Mouse (Mus musculus): Measurements from ENCODE around the gene Gm49384. TPM values are rescaled to one million over a fixed set of nuclear protein-coding genes. Genes with fewer than 3 reads are reported as not detected.
"Not testable (repeated sequence)": the region's sequence is repeated elsewhere in the genome, so short reads cannot be mapped to it uniquely, and the experiment has no call there.

Gene Gm49384
- polyA plus RNA-seq, 1 experiment = 0.47 TPM

- Histone ChIP-seq H3K27ac (ENCODE audit: insufficient read depth, low read length) (no peak overlapping the region), H3K36me3 (ENCODE audit: control insufficient read depth, insufficient read depth, low read length) (no peaks in the 10 kb centered on the region), H3K27me3 (ENCODE audit: control insufficient read depth, insufficient read depth, low read length) (no peaks in the 10 kb centered on the region), H3K4me1 (ENCODE audit: control insufficient read depth, insufficient read depth, insufficient read length) (no peaks in the 10 kb centered on the region), H3K4me3 (ENCODE audit: extremely low read depth, insufficient read depth, insufficient read length) (no peak overlapping the region)
- no peak for DNase-seq (ENCODE audit: low read depth in 1 of 2, low spot score in 2 of 2)
- WGBS = 93% methylated on average over 3 of the region's 3 CpGs
- no peak for TF ChIP-seq POLR2A (IDR thresholded peaks at IDR 0.05; ENCODE audit: low read depth, low read length)
- no peak for TF ChIP-seq CTCF (IDR thresholded peaks at IDR 0.05; ENCODE audit: extremely low read depth, insufficient read depth, insufficient read length, insufficient replicate concordance)
Observed at GRCm38 (mm10) chr12:69175975-69176374, 28.1 kb downstream of the Gm49384 start.

DNA sequence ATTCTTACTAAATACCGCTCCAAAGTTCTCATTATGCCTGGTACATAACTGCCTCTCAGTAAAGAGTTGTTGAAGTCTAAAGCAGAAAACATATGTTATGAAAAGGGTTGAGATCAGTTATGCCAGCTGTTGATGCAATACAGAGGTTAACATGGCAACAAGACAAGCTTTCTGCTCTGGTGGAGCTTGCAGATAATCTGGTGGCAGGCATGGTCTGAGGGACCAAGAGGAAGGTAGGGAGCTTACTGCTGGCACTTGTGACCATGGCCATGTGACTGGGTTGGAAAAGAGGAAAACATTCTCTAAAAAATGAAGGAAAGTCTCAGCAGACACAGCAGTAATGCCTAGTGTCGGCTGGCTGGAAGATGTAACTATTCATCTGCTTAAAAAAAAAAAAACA lies 32.8 kb downstream of the Gm49384 start:
- no peak for DNase-seq (ENCODE audit: low read depth in 1 of 2, low spot score in 2 of 2)
- no peak overlapping the region for H3K4me3 ChIP-seq (ENCODE audit: extremely low read depth, insufficient read depth, insufficient read length)
- no peaks in the 10 kb centered on the region for H3K4me1 ChIP-seq (ENCODE audit: control insufficient read depth, insufficient read depth, insufficient read length)
- H3K27me3 ChIP-seq (ENCODE audit: control insufficient read depth, insufficient read depth, low read length) = no peaks in the 10 kb centered on the region
- H3K36me3 ChIP-seq (ENCODE audit: control insufficient read depth, insufficient read depth, low read length) = no peaks in the 10 kb centered on the region
- TF ChIP-seq CTCF (IDR thresholded peaks at IDR 0.05; ENCODE audit: extremely low read depth, insufficient read depth, insufficient read length, insufficient replicate concordance) (no peak), POLR2A (IDR thresholded peaks at IDR 0.05; ENCODE audit: low read depth, low read length) (no peak)
- 92% methylated on average over 2 of the region's 2 CpGs for WGBS
- no peak overlapping the region for H3K27ac ChIP-seq (ENCODE audit: insufficient read depth, low read length)

DNA sequence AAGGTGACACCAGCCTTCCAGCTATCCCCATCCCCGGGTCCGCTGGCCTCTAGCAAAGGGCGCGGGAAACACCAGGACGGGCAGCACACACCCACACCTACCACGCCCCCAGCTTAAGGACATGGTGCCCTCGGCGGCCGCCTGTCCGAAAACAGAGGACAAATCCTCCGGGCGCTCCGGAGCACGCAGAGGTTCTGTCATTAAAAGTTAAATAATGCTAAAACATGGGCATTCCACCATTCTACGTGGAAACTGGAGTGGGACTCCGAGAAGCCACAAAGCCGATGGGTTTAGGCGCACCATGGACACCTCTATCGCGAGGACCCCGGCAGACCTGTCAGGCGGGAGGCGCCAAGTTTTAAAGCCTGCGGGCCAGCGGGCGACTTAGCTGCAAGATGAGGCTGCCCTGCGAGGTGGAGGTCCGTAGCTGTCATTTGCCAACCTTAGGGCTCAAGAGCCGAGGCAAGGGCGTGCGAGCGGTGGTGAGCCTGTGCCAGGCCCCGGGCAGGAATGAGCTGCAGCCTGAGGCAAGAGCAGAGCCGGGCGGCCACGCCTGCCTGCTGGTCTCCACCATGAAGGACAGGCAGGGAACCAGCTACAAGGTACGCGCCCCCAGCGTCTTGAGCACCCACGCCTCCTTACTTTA lies 35.5 kb downstream of the Gm49384 start, which contains the start of gene Lrr1:
Lrr1 (plus strand) TSS at position 354 of the 646 bp plus-strand sequence.
- Histone ChIP-seq H3K36me3 (ENCODE audit: control insufficient read depth, insufficient read depth, low read length) (no peaks in the 10 kb centered on the region), H3K27ac (ENCODE audit: insufficient read depth, low read length) (peak within 1 kb of the TSS; percentile 64), H3K27me3 (ENCODE audit: control insufficient read depth, insufficient read depth, low read length) (no peaks in the 10 kb centered on the region), H3K4me1 (ENCODE audit: control insufficient read depth, insufficient read depth, insufficient read length) (no peaks in the 10 kb centered on the region), H3K4me3 (ENCODE audit: extremely low read depth, insufficient read depth, insufficient read length) (peak within 1 kb of the TSS; percentile 57)
- under 1% methylated on average over 40 of the region's 40 CpGs for WGBS
- TF ChIP-seq POLR2A (IDR thresholded peaks at IDR 0.05; ENCODE audit: low read depth, low read length) = no peak
- no peak for TF ChIP-seq CTCF (IDR thresholded peaks at IDR 0.05; ENCODE audit: extremely low read depth, insufficient read depth, insufficient read length, insufficient replicate concordance)
- peak; percentile 71 to 82 for DNase-seq (ENCODE audit: low read depth in 1 of 2, low spot score in 2 of 2)

DNA sequence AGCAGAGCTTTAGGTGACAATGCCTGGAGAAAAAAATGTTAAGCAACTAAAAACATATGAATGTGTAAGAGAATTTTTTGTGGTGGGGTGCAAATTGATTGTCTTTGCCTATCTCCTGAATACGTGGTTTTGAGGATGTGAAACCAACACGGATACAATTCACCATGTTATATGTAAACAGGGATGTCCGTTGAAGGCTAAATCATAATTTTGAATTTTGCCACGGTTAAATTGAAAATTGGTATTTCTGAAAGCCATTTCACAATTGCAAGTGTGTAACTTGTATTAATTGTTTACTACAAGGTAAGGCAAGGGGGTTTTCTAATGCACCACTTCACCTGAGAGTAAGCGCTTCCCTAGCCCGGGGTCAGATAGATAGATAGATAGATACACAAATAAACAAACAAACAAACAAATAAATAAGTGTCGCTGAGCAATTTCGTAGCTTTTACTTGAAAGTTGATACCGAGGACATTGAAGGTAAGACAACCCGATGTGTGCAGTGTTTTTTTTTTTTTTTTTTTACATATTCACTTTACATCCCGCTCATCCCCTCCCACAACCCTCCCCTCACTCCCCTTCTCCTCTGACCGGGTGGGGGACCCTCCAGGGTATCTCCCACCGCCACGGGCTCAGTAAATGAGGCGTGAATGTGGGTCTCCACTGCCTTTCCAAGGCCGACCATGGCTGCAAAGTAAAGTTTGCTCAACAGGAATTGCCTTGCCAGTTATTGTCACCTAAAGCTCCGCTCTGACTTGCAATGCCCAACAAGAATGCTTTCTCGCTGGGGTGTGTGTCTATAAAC lies 36.2 kb downstream of the Gm49384 start:
- Histone ChIP-seq H3K36me3 (ENCODE audit: control insufficient read depth, insufficient read depth, low read length) (no peaks in the 10 kb centered on the region), H3K4me3 (ENCODE audit: extremely low read depth, insufficient read depth, insufficient read length) (peak overlapping the region; percentile 57), H3K27ac (ENCODE audit: insufficient read depth, low read length) (no peak overlapping the region), H3K4me1 (ENCODE audit: control insufficient read depth, insufficient read depth, insufficient read length) (no peaks in the 10 kb centered on the region), H3K27me3 (ENCODE audit: control insufficient read depth, insufficient read depth, low read length) (no peaks in the 10 kb centered on the region)
- TF ChIP-seq POLR2A (IDR thresholded peaks at IDR 0.05; ENCODE audit: low read depth, low read length) (no peak), CTCF (IDR thresholded peaks at IDR 0.05; ENCODE audit: extremely low read depth, insufficient read depth, insufficient read length, insufficient replicate concordance) (no peak)
- WGBS = 6% methylated on average over 18 of the region's 18 CpGs
- no peak for DNase-seq (ENCODE audit: low read depth in 1 of 2, low spot score in 2 of 2)

DNA sequence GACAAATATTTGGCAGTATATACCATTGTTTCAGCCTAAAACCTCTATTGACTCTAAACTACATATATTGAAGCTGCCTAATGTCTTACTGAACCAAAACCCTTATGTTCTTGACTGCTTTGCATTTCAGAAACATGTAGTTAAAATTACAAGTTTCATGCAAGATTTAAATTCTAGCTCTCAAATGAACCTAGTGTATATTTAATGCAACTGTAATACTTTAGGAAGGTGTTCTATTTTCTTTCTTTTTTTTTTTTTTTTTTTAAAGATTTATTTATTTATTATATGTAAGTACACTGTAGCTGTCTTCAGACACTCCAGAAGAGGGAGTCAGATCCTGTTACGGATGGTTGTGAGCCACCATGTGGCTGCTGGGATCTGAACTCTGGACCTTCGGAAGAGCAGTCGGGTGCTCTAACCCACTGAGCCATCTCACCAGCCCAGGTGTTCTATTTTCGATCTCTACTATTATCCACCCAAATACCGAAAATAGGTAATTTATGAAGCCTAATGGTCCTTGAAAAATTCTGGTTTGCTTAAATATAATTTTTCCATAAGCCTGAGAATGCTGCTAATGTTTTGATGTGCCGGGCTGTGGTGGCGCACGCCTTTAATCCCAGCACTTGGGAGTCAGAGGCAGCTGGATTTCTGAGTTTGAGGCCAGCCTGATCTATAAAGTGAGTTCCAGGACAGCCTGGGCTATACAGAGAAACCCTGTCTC lies 37.0 kb downstream of the Gm49384 start:
- not testable (repeated sequence) for H3K4me3 ChIP-seq (ENCODE audit: extremely low read depth, insufficient read depth, insufficient read length); H3K27me3 ChIP-seq (ENCODE audit: control insufficient read depth, insufficient read depth, low read length); H3K4me1 ChIP-seq (ENCODE audit: control insufficient read depth, insufficient read depth, insufficient read length); H3K36me3 ChIP-seq (ENCODE audit: control insufficient read depth, insufficient read depth, low read length); DNase-seq (ENCODE audit: low read depth in 1 of 2, low spot score in 2 of 2); H3K27ac ChIP-seq (ENCODE audit: insufficient read depth, low read length)
- WGBS = 88% methylated on average over 8 of the region's 8 CpGs

- no peak overlapping the region for H3K27ac ChIP-seq (ENCODE audit: insufficient read depth, low read length)
- no peaks in the 10 kb centered on the region for H3K27me3 ChIP-seq (ENCODE audit: control insufficient read depth, insufficient read depth, low read length)
- WGBS = 44% methylated on average over 3 of the region's 3 CpGs
- no peak overlapping the region for H3K4me3 ChIP-seq (ENCODE audit: extremely low read depth, insufficient read depth, insufficient read length)
- H3K36me3 ChIP-seq (ENCODE audit: control insufficient read depth, insufficient read depth, low read length) = no peaks in the 10 kb centered on the region
- TF ChIP-seq CTCF (IDR thresholded peaks at IDR 0.05; ENCODE audit: extremely low read depth, insufficient read depth, insufficient read length, insufficient replicate concordance) (no peak), POLR2A (IDR thresholded peaks at IDR 0.05; ENCODE audit: low read depth, low read length) (no peak)
- no peaks in the 10 kb centered on the region for H3K4me1 ChIP-seq (ENCODE audit: control insufficient read depth, insufficient read depth, insufficient read length)
- no peak for DNase-seq (ENCODE audit: low read depth in 1 of 2, low spot score in 2 of 2)
Observed at GRCm38 (mm10) chr12:69164904-69165303, 39.2 kb downstream of the Gm49384 start.

DNA sequence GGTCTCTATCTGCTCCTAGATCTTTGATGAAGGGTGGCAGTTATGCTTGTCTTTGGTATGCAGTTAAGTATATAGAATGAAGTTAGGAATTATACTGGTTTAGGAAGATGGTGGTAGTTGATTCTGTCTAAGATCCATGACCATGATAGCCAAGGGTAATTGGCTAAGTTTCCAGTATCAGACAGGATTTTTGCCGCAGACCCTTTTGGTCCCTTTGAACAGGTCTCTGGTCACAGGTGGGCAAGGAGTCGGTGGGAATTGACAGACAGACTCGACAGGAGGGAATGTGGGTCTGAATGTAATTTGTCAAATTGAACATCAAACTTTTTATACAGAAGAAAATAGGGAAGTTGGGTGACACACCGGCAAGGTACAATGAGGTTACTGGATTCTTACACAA lies 40.5 kb downstream of the Gm49384 start:
- not testable (repeated sequence) for H3K4me3 ChIP-seq (ENCODE audit: extremely low read depth, insufficient read depth, insufficient read length); H3K4me1 ChIP-seq (ENCODE audit: control insufficient read depth, insufficient read depth, insufficient read length); H3K27ac ChIP-seq (ENCODE audit: insufficient read depth, low read length); H3K27me3 ChIP-seq (ENCODE audit: control insufficient read depth, insufficient read depth, low read length); DNase-seq (ENCODE audit: low read depth in 1 of 2, low spot score in 2 of 2); H3K36me3 ChIP-seq (ENCODE audit: control insufficient read depth, insufficient read depth, low read length)
- WGBS = 72% methylated on average over 4 of the region's 4 CpGs

DNA sequence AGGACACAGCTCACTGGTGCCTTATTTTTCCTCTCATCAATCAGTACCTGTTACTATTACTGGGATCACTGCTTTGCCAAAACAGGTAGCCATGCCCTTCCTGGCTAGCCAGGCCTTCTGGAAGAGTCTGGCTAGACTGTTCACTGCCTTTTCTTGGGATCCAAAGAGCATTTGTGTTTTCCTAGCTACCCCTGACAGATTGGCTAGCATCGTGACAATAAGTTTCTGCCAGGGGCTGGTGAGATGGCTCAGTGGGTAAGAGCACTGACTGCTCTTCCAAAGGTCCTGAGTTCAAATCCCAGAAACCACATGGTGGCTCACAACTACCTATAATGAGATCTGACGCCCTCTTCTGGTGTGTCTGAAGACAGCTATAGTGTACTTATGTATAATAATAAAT lies 43.4 kb downstream of the Gm49384 start:
- H3K27ac ChIP-seq (ENCODE audit: insufficient read depth, low read length); H3K27me3 ChIP-seq (ENCODE audit: control insufficient read depth, insufficient read depth, low read length); H3K4me3 ChIP-seq (ENCODE audit: extremely low read depth, insufficient read depth, insufficient read length); H3K36me3 ChIP-seq (ENCODE audit: control insufficient read depth, insufficient read depth, low read length); DNase-seq (ENCODE audit: low read depth in 1 of 2, low spot score in 2 of 2); H3K4me1 ChIP-seq (ENCODE audit: control insufficient read depth, insufficient read depth, insufficient read length): not testable (repeated sequence)
- 90% methylated on average over 2 of the region's 2 CpGs for WGBS

All from spleen, adult 2 months (tissue).